Mouse (Mus musculus): ENCODE measurements around the gene Hspa5.

GRCm38 (mm10) chr2:34771368-34772226 is at the start of gene Hspa5:
- TF ChIP-seq TAL1 (conservative IDR thresholded peaks at IDR 0.05; ENCODE audit: low read depth, low read length) (no peak), CTCF (IDR thresholded peaks at IDR 0.05; ENCODE audit: low read depth, low read length) (no peak)

Measured in G1E (cell line).